Comparison of ENCODE assay signal across 8 mouse cellular contexts in the genomic region with DNA sequence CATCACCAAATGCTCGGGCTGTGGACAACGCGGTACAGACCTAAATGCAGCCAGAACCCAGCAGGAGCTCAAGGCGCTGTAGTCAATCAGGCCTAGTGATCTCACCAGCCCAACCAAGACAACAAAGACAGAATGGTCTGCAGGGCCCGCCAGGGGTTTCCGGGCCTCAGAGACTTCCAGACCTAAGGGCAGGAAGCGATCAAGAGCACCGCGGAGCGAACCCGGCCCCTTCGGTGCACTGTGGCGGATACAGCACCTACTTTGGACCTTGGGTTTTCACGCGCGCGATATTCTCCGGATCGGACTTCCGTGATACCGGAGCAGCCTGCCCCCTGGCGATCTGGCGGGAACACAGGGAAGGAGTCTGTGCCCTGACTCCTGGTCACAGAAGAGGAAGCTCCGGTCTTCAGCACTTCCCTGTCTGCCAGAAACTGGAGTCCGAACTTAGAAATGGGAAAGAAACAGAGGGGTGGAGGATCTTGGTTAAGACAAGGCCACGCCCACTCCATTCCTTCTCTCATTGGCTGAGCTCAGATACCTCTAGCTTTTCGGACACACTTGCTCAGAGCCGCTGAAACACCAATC. TPM values are rescaled to one million over a fixed set of nuclear protein-coding genes. Genes with fewer than 3 reads are reported as not detected.
DNase-seq lines count a peak whose midpoint lies in the region; ATAC-seq lines count a peak whose summit lies in the region.

A gene (minus strand): TSS at position 439 of the 585 bp plus-strand sequence.

- peak within 1 kb of the TSS; percentile 72 for H3K4me2 ChIP-seq in hindbrain, embryonic 15.5 days

- DNase-seq in T-cell, adult 2 months (ENCODE audit: low spot score), result peak; percentile 54
- DNase-seq in cerebellum, postnatal 36 days, result peak; percentile 71 to 72
- DNase-seq in gastrocnemius, adult 18-20 months (ENCODE audit: low spot score), result peak; percentile 80
- DNase-seq in left cerebral cortex, adult 18-20 months (ENCODE audit: low spot score in 2 of 2), result peak; percentile 48 to 56
- peak; percentile 87 to 88 for DNase-seq in lung, postnatal 4 days
- peak; percentile 86 for DNase-seq in retina, postnatal 1 day
- peak; percentile 61 for DNase-seq in thymus, postnatal 4 days

- no peaks in the 10 kb centered on the region for H3K36me3 ChIP-seq in hindbrain, embryonic 15.5 days

- under 1% methylated on average over 28 of the region's 28 CpGs for WGBS in hindbrain, embryonic 15.5 days

- H3K4me1 ChIP-seq in hindbrain, embryonic 15.5 days (replicated peaks), result peaks cover 17% of the 10 kb centered on the region

- H3K9ac ChIP-seq in hindbrain, embryonic 15.5 days, result peak within 1 kb of the TSS; percentile 63

- H3K9me3 ChIP-seq in hindbrain, embryonic 15.5 days, result no peaks in the 10 kb centered on the region

- peak within 1 kb of the TSS; percentile 83 for H3K27ac ChIP-seq in hindbrain, embryonic 15.5 days (replicated peaks)

- H3K27me3 ChIP-seq in hindbrain, embryonic 15.5 days, result no peaks in the 10 kb centered on the region

- peak; percentile 87 for ATAC-seq in hindbrain, embryonic 15.5 days (ENCODE audit: low FRiP score, low read depth)

- H3K4me3 ChIP-seq in hindbrain, embryonic 15.5 days, result peak within 1 kb of the TSS; percentile 53

RNA-seq across cellular contexts. Expression of the gene that starts here (rescaled TPM):
- total RNA-seq in gastrocnemius, adult 18-20 months (2021), result 1 to 10 TPM; 3.2 to 3.4 TPM
- 5.0 and 6.2 TPM in 2 replicates for polyA plus RNA-seq in hindbrain, embryonic 15.5 days (2015; fragmentation: Nextera tagmentation; extraction: Ambion mirVana)
- 1 to 10 TPM; 3.4 to 4.9 TPM for total RNA-seq in left cerebral cortex, adult 18-20 months (2021)

Comparison
In these comparisons a context has a peak if more than half of its experiments do, and no peak if none do; other contexts are left out.
1. Peak in every context shown above with its lines: DNase-seq, ATAC-seq, H3K4me3 ChIP-seq and H3K27ac ChIP-seq.